Mouse (Mus musculus): ENCODE data around the gene Bhlha15.

The Bhlha15 gene

GRCm38 (mm10) chr5:144232531-144232930 lies 42.4 kb downstream of the Bhlha15 start:
- DNase-seq (ENCODE audit: low spot score), result no peak

- no peak for DNase-seq (ENCODE audit: low spot score)
These were observed 44.1 kb downstream of the Bhlha15 start for GRCm38 (mm10) chr5:144234222-144234621.

- no peak for DNase-seq (ENCODE audit: low spot score)
These were observed 44.6 kb downstream of the Bhlha15 start for GRCm38 (mm10) chr5:144234714-144235113.

GRCm38 (mm10) chr5:144238969-144239368 lies 48.9 kb downstream of the Bhlha15 start:
- no peak for DNase-seq (ENCODE audit: low spot score)
